Mouse (Mus musculus) heart, embryonic 16.5 days (tissue): ENCODE results near the gene Gm20547. TPM values are rescaled to one million over a fixed set of nuclear protein-coding genes. Genes with fewer than 3 reads are reported as not detected.

Experiments used
- ATAC-seq: fragments of 200-750 bp; cut with Nextera tagmentation; replicated peaks from 2 replicates; pipeline ENCODE4 v1.8.0; 2017; ENCODE audit warnings: moderate number of reproducible peaks; ENCODE audit not compliant: insufficient read depth, low FRiP score; ENCODE audit errors: extremely low read depth
- H3K27ac ChIP-seq: fragments of 300-500 bp; sonication (generic); 2 replicates; pipeline ENCODE4 v1.5.1; 2014; ENCODE audit warnings: mild to moderate bottlenecking, low read length, control low read depth, moderate library complexity
- H3K27me3 ChIP-seq: fragments of 300-500 bp; sonication (generic); 2 replicates; pipeline ENCODE4 v1.6.1; 2014; ENCODE audit warnings: low read length, mixed read lengths; ENCODE audit not compliant: control insufficient read depth, insufficient read depth
- H3K36me3 ChIP-seq: fragments of 300-500 bp; sonication (generic); 2 replicates; pipeline ENCODE4 v1.6.1; 2014; ENCODE audit not compliant: control insufficient read depth, insufficient read depth
- H3K4me1 ChIP-seq: fragments of 300-500 bp; sonication (generic); 2 replicates; pipeline ENCODE4 v1.6.1; 2014; ENCODE audit warnings: low read length, mixed read lengths; ENCODE audit not compliant: control insufficient read depth, insufficient read depth
- H3K4me2 ChIP-seq: fragments of 300-500 bp; sonication (generic); 2 replicates; pipeline ENCODE4 v1.6.1; 2014; ENCODE audit warnings: low read depth, mild to moderate bottlenecking, control low read depth, low read length
- H3K4me3 ChIP-seq: fragments of 300-500 bp; sonication (generic); 2 replicates; pipeline ENCODE4 v1.5.1; 2014; ENCODE audit warnings: mild to moderate bottlenecking, control low read depth, low read length
- H3K9ac ChIP-seq: fragments of 300-500 bp; sonication (generic); 2 replicates; pipeline ENCODE4 v1.6.1; 2014; ENCODE audit warnings: low read length, control low read depth
- H3K9me3 ChIP-seq: fragments of 300-500 bp; sonication (generic); replicated peaks from 2 replicates; pipeline ENCODE4 v1.6.1; 2016; ENCODE audit warnings: low read length; ENCODE audit not compliant: control insufficient read depth
- WGBS: fragments of 180-500 bp; shearing (Covaris S2); extraction: QIAGEN DNeasy Blood & Tissue Kit; methylation state at CpG from one replicate; pipeline ENCODE4 v1.1.7; 2014; 5-methylcytosine and 5-hydroxymethylcytosine counted together
- polyA plus RNA-seq: library from polyadenylated mRNA; unstranded; fragments of >200 nt; fragmentation: Nextera tagmentation; extraction: Ambion mirVana; gene quantifications from 2 replicates; pipeline ENCODE4 v1.2.1, GENCODE M21; 2015

Gm20547 gene
- polyA plus RNA-seq, 1 experiment from 2014 or later: not detected

DNA sequence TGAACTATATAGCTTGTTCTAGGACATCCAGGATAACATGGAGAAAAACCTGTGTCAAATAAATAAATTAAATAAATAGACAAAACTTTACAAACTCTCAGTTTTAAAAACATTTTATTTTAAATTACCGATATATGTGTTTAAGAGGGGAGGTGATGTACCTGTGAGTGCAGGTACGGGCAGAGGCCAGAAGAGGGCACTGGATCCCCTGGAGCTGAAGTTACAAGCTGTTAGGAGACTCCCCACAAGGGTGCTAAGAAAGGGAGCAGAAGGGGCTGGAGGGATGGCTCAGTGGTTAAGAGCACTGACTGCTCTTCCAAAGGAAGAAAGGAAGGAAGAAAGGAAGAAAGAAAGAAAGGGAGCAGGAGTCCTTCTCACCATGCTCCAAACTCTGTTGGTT lies 9.5 kb upstream of the Gm20547 start:
- Histone ChIP-seq H3K4me3 (no peak overlapping the region), H3K27ac (no peak overlapping the region), H3K36me3 (peaks cover 2% of the 10 kb centered on the region; the same call in 1 of the 2 replicates), H3K4me1 (peaks cover 6% of the 10 kb centered on the region), H3K27me3 (no peaks in the 10 kb centered on the region), H3K4me2 (no peak overlapping the region), H3K9me3 (no peaks in the 10 kb centered on the region), H3K9ac (no peak overlapping the region)
- 93% methylated on average over 2 of the region's 2 CpGs for WGBS
- no peak for ATAC-seq

DNA sequence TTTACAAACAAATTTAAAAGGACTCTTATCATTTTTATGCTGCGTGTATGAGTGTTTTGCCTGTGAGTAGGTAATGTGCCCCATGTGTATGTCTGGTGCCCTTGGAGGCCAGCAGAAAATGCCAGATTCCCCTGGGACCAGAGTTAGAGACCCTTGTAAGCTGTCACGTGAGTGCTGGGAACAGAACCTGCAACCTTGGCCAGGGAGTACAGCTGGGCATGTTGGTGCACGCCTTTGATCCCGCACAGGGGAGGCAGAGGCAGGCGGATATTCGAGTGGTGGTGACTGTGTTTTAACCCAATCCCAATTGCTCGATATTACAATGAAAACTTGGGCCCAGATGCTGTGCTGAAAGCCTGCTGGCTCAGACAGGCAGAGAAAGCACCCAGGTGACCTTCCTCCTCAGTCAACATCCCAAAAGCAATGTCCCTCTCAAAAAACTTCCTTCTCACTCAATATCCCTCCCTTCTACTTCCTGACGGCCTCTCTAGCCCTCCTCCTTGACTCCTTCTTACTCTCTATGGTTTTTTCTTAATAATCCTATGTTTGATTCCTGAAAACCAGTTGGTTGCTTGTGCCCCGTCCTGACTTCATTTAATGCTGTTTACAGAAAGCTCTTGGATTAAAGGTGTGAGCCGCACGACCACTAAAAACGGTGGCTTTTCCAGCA lies 8.4 kb upstream of the Gm20547 start:
- Histone ChIP-seq H3K9ac (no peak overlapping the region), H3K36me3 (no peaks in the 10 kb centered on the region)
- no peak for ATAC-seq

DNA sequence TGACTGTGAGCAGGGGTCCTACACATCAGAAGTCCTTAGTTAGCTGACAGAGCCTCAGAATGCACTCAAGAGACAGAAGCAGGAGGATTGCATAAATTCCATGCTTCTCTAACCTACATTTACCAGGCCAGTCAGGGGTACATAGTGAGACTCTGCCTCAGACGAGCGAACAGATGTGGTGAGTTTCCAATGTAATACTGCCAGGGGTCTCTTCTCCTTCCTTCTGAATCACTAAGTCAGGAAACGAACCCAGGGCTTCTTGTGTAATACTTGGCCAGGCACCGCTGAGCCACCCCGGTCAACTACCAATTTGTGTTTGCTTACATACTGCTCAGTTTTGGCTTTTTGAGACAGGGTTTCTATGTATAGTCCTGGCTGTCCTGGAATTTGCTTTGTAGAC lies 6.1 kb upstream of the Gm20547 start:
- no peak overlapping the region for H3K9ac ChIP-seq
- H3K36me3 ChIP-seq: no peaks in the 10 kb centered on the region
- no peaks in the 10 kb centered on the region for H3K9me3 ChIP-seq
- H3K27ac ChIP-seq: no peak overlapping the region
- no peaks in the 10 kb centered on the region for H3K27me3 ChIP-seq
- no peak overlapping the region for H3K4me2 ChIP-seq
- no peak for ATAC-seq
- 83% methylated on average over 5 of the region's 5 CpGs for WGBS
- no peak overlapping the region for H3K4me3 ChIP-seq
- H3K4me1 ChIP-seq: no peaks in the 10 kb centered on the region

More for the DNA sequence above, 8.4 kb upstream of the Gm20547 start:
- no peaks in the 10 kb centered on the region for H3K9me3 ChIP-seq
- peaks cover 2% of the 10 kb centered on the region; the same call in 1 of the 2 replicates for H3K4me1 ChIP-seq
- WGBS: 81% methylated on average over 12 of the region's 12 CpGs
- no peak overlapping the region for H3K4me2 ChIP-seq
- no peak overlapping the region for H3K27ac ChIP-seq
- H3K4me3 ChIP-seq: no peak overlapping the region
- no peaks in the 10 kb centered on the region for H3K27me3 ChIP-seq

DNA sequence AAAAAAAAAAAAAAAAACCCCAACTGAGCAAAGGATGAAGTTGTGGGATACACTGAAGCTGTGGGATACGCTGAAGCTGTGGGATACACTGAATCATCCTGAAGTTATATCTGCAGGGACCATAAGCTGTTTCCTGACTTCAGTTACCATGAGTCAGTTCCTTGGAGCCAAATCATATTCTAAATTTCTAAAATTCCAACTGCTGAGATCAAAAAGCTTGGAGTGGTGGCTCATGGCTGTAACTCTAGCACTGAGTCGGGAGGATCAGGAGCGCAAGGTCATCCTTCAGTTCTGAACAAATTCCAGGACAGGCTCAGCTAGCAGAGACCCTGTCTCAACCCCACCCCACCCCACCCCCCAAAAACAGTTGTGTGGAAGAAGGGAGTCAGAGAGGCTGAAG lies 3.8 kb upstream of the Gm20547 start:
- H3K9me3 ChIP-seq: no peaks in the 10 kb centered on the region
- H3K4me3 ChIP-seq: no peak overlapping the region
- no peak for ATAC-seq
- 54% methylated on average over 3 of the region's 3 CpGs for WGBS
- no peak overlapping the region for H3K27ac ChIP-seq
- H3K27me3 ChIP-seq: no peaks in the 10 kb centered on the region
- H3K4me2 ChIP-seq: no peak overlapping the region
- 0 out of 2 replicates have a peak, but pooled peaks cover 4% of the 10 kb centered on the region for H3K4me1 ChIP-seq
- H3K9ac ChIP-seq: no peak overlapping the region
- no peaks in the 10 kb centered on the region for H3K36me3 ChIP-seq

DNA sequence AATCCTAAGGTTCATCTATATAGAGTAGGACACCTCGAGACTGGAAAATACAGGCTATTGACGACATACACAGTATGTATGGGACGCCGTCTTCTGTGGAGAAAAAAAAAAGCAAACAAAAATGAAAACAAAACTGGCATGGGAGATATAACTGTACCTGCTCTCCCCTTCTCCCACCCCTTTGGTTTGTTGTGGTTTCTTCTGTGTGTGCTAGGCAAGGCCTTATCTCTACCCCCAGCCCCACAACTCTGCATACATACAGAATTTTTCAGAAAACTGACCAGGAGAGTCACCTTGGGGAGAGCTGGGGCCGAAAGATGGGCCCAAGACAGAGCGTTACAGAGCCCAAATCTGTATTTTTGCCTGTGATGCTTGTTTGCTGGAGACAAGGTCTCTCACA lies 2.9 kb upstream of the Gm20547 start:
- Histone ChIP-seq H3K4me1 (0 out of 2 replicates have a peak, but pooled peaks cover 4% of the 10 kb centered on the region), H3K4me2 (no peak overlapping the region), H3K9me3 (no peaks in the 10 kb centered on the region), H3K27me3 (no peaks in the 10 kb centered on the region), H3K9ac (no peak overlapping the region), H3K27ac (no peak overlapping the region), H3K36me3 (no peaks in the 10 kb centered on the region), H3K4me3 (no peak overlapping the region)
- 84% methylated on average over 6 of the region's 6 CpGs for whole genome bisulfite sequencing
- no peak for ATAC-seq

DNA sequence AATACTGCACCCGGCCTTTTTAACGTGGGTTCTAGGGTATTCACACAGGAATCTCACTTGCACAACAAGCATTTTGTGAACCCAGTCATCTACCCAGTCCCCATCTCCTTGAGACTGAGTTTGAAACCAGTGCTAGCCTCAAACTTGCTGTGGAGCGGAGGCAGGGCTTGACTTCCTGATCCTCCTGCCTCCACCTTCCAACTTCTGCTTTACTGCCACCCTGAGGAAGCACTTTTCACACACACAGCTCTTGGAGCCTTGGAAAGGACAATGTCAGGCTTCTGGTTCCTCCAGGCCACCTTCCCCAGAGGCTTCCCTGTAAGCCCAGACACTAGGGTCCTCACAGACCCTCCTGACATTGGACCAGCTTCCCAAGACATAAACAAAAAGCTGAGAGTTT lies 1.5 kb upstream of the Gm20547 start:
- no peak overlapping the region for H3K27ac ChIP-seq
- no peaks in the 10 kb centered on the region for H3K9me3 ChIP-seq
- ATAC-seq: no peak
- no peak overlapping the region for H3K9ac ChIP-seq
- H3K27me3 ChIP-seq: no peaks in the 10 kb centered on the region
- whole genome bisulfite sequencing: 59% methylated on average over 3 of the region's 3 CpGs
- H3K36me3 ChIP-seq: no peaks in the 10 kb centered on the region
- H3K4me1 ChIP-seq: 0 out of 2 replicates have a peak, but pooled peaks cover 4% of the 10 kb centered on the region
- no peak overlapping the region for H3K4me2 ChIP-seq
- H3K4me3 ChIP-seq: no peak overlapping the region

DNA sequence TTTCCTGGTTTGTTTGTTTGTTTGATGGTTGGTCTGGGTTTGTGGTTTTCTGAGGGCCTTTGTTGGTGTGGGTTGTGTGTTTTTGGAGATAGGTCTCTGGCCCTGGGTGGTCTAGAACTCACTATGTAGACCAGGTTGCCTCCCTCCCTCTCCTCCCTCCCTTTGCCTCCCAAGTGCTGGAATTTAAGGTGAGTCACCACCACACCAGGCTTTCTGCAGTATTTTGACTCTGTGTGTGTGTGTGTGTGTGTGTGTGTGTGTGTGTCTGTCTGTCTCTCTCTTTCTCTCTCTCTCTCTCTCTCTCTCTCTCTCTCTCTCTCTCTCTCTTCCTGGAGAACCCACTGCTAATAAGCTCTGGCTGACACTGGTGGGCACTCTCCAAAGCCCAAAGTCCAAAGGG lies 676 bp downstream of the Gm20547 start:
- ATAC-seq: no peak
- no peak overlapping the region for H3K9ac ChIP-seq
- no peak overlapping the region for H3K4me2 ChIP-seq
- no peaks in the 10 kb centered on the region for H3K36me3 ChIP-seq
- H3K4me3 ChIP-seq: no peak overlapping the region
- H3K27ac ChIP-seq: no peak overlapping the region
- H3K27me3 ChIP-seq: no peaks in the 10 kb centered on the region
- no peaks in the 10 kb centered on the region for H3K9me3 ChIP-seq
- H3K4me1 ChIP-seq: 0 out of 2 replicates have a peak, but pooled peaks cover 4% of the 10 kb centered on the region

DNA sequence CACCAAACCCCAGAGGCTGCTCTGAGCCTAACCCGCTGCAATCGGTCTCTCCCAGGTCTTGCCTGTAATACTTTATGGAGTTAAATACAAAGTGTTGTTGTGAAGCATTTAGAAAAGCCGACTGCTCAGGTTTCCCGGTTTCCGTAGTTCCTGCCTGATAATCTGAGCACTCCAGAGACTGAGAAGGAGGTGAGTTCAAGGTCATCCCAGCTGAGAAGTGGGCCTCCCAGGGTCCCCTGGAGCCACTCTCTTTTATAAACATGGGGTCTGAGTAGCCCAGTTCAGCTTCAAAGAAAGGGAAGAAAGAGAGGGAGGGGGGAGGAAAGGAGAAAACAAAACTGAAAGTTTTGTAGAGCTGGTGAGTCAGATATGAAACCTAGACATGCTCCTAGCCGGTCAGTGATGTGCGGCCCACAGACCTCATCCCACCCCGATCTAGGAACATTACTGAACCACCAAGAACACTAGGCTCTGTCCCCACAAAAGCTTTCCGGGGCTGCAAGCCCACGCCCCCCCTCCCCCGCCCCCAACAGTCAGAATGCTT lies 2.4 kb downstream of the Gm20547 start, which contains the start of gene Zbtb12:
Gene Zbtb12 (plus strand): TSS at position 148 of the 544 bp plus-strand sequence.
- Histone ChIP-seq H3K4me3 (no peak within 1 kb of the TSS), H3K27ac (no peak within 1 kb of the TSS), H3K27me3 (no peaks in the 10 kb centered on the region), H3K9ac (peak within 1 kb of the TSS; percentile 55), H3K9me3 (no peaks in the 10 kb centered on the region), H3K4me2 (peak within 1 kb of the TSS; percentile 30), H3K4me1 (0 out of 2 replicates have a peak, but pooled peaks cover 4% of the 10 kb centered on the region), H3K36me3 (no peaks in the 10 kb centered on the region)
- WGBS: 53% methylated on average over 11 of the region's 11 CpGs
- ATAC-seq: no peak

DNA sequence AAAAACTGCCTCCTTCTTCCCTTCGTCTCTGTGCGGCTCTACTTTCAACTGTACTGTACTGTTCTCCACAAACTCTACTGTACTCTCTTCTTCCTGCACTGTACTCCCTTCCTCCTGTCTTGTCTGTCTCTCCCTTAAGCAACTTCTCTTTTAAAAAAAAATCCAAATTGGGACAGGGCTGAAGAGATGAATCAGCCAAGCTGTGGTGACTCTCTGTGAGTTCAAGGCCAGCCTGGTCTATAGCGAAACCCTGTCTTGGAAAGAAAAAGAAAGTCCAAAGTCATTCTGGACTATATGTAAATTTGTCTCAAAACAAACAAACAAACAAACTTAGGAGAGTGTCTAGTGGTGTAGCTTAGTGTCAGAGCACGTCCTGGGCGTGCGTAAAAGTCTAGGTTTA lies 7.5 kb downstream of the Gm20547 start:
- H3K27me3 ChIP-seq: no peaks in the 10 kb centered on the region
- H3K9me3 ChIP-seq: no peaks in the 10 kb centered on the region
- no peak overlapping the region for H3K27ac ChIP-seq
- H3K4me3 ChIP-seq: no peak overlapping the region
- no peak for ATAC-seq
- no peak overlapping the region for H3K9ac ChIP-seq
- WGBS: 82% methylated on average over 6 of the region's 6 CpGs
- no peak overlapping the region for H3K4me2 ChIP-seq
- no peaks in the 10 kb centered on the region for H3K36me3 ChIP-seq
- no peaks in the 10 kb centered on the region for H3K4me1 ChIP-seq
